Mouse (Mus musculus) MEL (cell line): ENCODE measurements around the gene Tnfrsf13c. TPM values are rescaled to one million over a fixed set of nuclear protein-coding genes. Genes with fewer than 3 reads are reported as not detected.

Experiments
- DNase-seq: peaks from one replicate; pipeline ENCODE4 v3.0.0; 2011; ENCODE audit warnings: low read depth, low spot score
- H3K27ac ChIP-seq: 2 replicates; pipeline ENCODE4 v1.5.1; 2012; ENCODE audit warnings: low read depth, mild to moderate bottlenecking, control low read depth, low read length, moderate library complexity; ENCODE audit not compliant: control insufficient read depth
- H3K27me3 ChIP-seq, 2 experiments: fragments of 150-350 bp in 1 of 2; sonication (generic) in 1 of 2; 2 replicates each; pipeline ENCODE4 v1.6.1; 2012; ENCODE audit warnings: low read length in 2 of 2, mild to moderate bottlenecking in 2 of 2, improper control_type of control experiment in 1 of 2, moderate library complexity in 1 of 2; ENCODE audit not compliant: insufficient read depth in 2 of 2, control insufficient read depth in 1 of 2
- H3K36me3 ChIP-seq, 2 experiments: 2 replicates each; pipeline ENCODE4 v1.6.1; 2012 to 2014; ENCODE audit warnings: low read length in 2 of 2, improper control_type of control experiment in 1 of 2, inconsistent platforms in 1 of 2, mild to moderate bottlenecking in 1 of 2; ENCODE audit not compliant: insufficient read depth in 2 of 2, control insufficient read depth in 1 of 2
- H3K4me1 ChIP-seq, 2 experiments: fragments of 150-350 bp in 1 of 2; sonication (generic) in 1 of 2; 2 replicates each; pipeline ENCODE4 v1.6.1; 2012; ENCODE audit warnings: low read length in 2 of 2, improper control_type of control experiment in 1 of 2, mild to moderate bottlenecking in 1 of 2; ENCODE audit not compliant: insufficient read depth in 2 of 2, control insufficient read depth in 1 of 2
- H3K4me3 ChIP-seq, 2 experiments: fragments of 150-350 bp in 1 of 2; sonication (generic) in 1 of 2; 2 replicates each; pipeline ENCODE4 v1.5.1; 2012; ENCODE audit warnings: low read depth in 2 of 2, low read length in 2 of 2, mild to moderate bottlenecking in 2 of 2, moderate library complexity in 2 of 2, control low read depth in 1 of 2, improper control_type of control experiment in 1 of 2; ENCODE audit not compliant: control insufficient read depth in 1 of 2, insufficient read depth in 1 of 2
- H3K79me2 ChIP-seq: 2 replicates; pipeline ENCODE4 v1.6.1; 2012; ENCODE audit warnings: mild to moderate bottlenecking, low read length, moderate library complexity; ENCODE audit not compliant: control insufficient read depth, poor library complexity, insufficient read depth
- H3K9ac ChIP-seq: 2 replicates; pipeline ENCODE4 v1.6.1; 2012; ENCODE audit warnings: low read depth, mild to moderate bottlenecking, control low read depth, low read length, moderate library complexity; ENCODE audit not compliant: control insufficient read depth, poor library complexity, severe bottlenecking
- H3K9me3 ChIP-seq: fragments of 150-350 bp; sonication (generic); replicated peaks from 2 replicates; pipeline ENCODE4 v1.6.1; 2012; ENCODE audit warnings: mild to moderate bottlenecking, low read length, improper control_type of control experiment, moderate library complexity; ENCODE audit not compliant: insufficient read depth
- CTCF ChIP-seq, 3 experiments: IDR thresholded peaks in 2 of 3; conservative IDR thresholded peaks in 1 of 3; 2 replicates each; pipeline ENCODE4 v1.5.1; 2011 to 2012; ENCODE audit warnings: low read length in 3 of 3, low read depth in 2 of 3, mild to moderate bottlenecking in 2 of 3, improper control_type of control experiment in 1 of 3, inconsistent platforms in 1 of 3, mixed read lengths in 1 of 3, moderate library complexity in 1 of 3; ENCODE audit not compliant: control insufficient read depth in 1 of 3, insufficient read depth in 1 of 3, poor library complexity in 1 of 3, severe bottlenecking in 1 of 3
- EP300 ChIP-seq, 2 experiments: IDR thresholded peaks; 2 replicates each; pipeline ENCODE4 v1.6.1; 2011; ENCODE audit warnings: improper control_type of control experiment in 2 of 2, low read length in 2 of 2, low read depth in 1 of 2, mild to moderate bottlenecking in 1 of 2
- GABPA ChIP-seq: IDR thresholded peaks from 2 replicates; pipeline ENCODE4 v1.6.1; 2012; ENCODE audit warnings: low read depth, mild to moderate bottlenecking, inconsistent platforms, low read length, improper control_type of control experiment, moderate library complexity
- GATA1 ChIP-seq: IDR thresholded peaks from 2 replicates; pipeline ENCODE4 v1.6.1; 2011; ENCODE audit warnings: low read depth, low read length, improper control_type of control experiment
- MYB ChIP-seq: IDR thresholded peaks from 2 replicates; pipeline ENCODE4 v1.6.1; 2011; ENCODE audit warnings: mild to moderate bottlenecking, low read depth, low read length, improper control_type of control experiment
- MYC ChIP-seq: IDR thresholded peaks from 2 replicates; pipeline ENCODE4 v1.6.1; 2011; ENCODE audit warnings: low read depth, mild to moderate bottlenecking, low read length, improper control_type of control experiment, moderate library complexity
- NELFE ChIP-seq: IDR thresholded peaks from 2 replicates; pipeline ENCODE4 v1.6.1; 2011; ENCODE audit warnings: low read depth, low read length, improper control_type of control experiment
- POLR2A ChIP-seq, 2 experiments: IDR thresholded peaks; 2 replicates each; pipeline ENCODE4 v1.6.1; 2011 to 2012; ENCODE audit warnings: low read length in 2 of 2, mild to moderate bottlenecking in 2 of 2, control low read depth in 1 of 2, improper control_type of control experiment in 1 of 2, low read depth in 1 of 2, moderate library complexity in 1 of 2; ENCODE audit not compliant: control insufficient read depth in 1 of 2, insufficient read depth in 1 of 2, poor library complexity in 1 of 2
- POLR2AphosphoS5 ChIP-seq: IDR thresholded peaks from 2 replicates; pipeline ENCODE4 v1.6.1; 2012; ENCODE audit warnings: low read depth, borderline replicate concordance, mild to moderate bottlenecking, inconsistent platforms, low read length, moderate library complexity, mixed read lengths
- SIN3A ChIP-seq: IDR thresholded peaks from 2 replicates; pipeline ENCODE4 v1.6.1; 2012; ENCODE audit warnings: low read length, improper control_type of control experiment, inconsistent platforms
- SMC3 ChIP-seq: IDR thresholded peaks from 2 replicates; pipeline ENCODE4 v1.6.1; 2011; ENCODE audit warnings: low read depth, low read length, improper control_type of control experiment
- TBP ChIP-seq: IDR thresholded peaks from 2 replicates; pipeline ENCODE4 v1.8.0; 2011; ENCODE audit warnings: low read depth, low read length, improper control_type of control experiment
- UBTF ChIP-seq: IDR thresholded peaks from 2 replicates; pipeline ENCODE4 v1.6.1; 2012; ENCODE audit warnings: low read depth, mild to moderate bottlenecking, inconsistent platforms, low read length, improper control_type of control experiment, moderate library complexity, borderline replicate concordance; ENCODE audit not compliant: insufficient read depth
- ZC3H11A ChIP-seq: IDR thresholded peaks from 2 replicates; pipeline ENCODE4 v1.6.1; 2012; ENCODE audit warnings: low read depth, mild to moderate bottlenecking, inconsistent platforms, low read length, improper control_type of control experiment
- ZKSCAN1 ChIP-seq: IDR thresholded peaks from 2 replicates; pipeline ENCODE4 v1.6.1; 2012; ENCODE audit warnings: low read depth, mild to moderate bottlenecking, inconsistent platforms, low read length, improper control_type of control experiment, moderate library complexity
- ZNF384 ChIP-seq: IDR thresholded peaks from 2 replicates; pipeline ENCODE4 v1.6.1; 2012; ENCODE audit warnings: low read depth, mild to moderate bottlenecking, inconsistent platforms, low read length, improper control_type of control experiment
- polyA plus RNA-seq, 2 experiments: library from polyadenylated mRNA; stranded (reverse) in 1 of 2; unstranded in 1 of 2; fragments of >175 nt in 1 of 2; fragments of >200 nt in 1 of 2; gene quantifications; 2 replicates each; pipeline versions ENCODE4 v1.2.1 to v1.2.4; 2012; ENCODE audit warnings: low replicate concordance in 2 of 2, low read depth in 1 of 2; ENCODE audit not compliant: insufficient read length in 2 of 2, insufficient read depth in 1 of 2, missing spikeins in 1 of 2
- total RNA-seq: library from RNA; depleted of rRNA; stranded (reverse); fragments of 300-350 nt; gene quantifications from 2 replicates; pipeline ENCODE4 v1.2.3, GENCODE M21; 2012

Gene Tnfrsf13c
- total and polyA plus RNA-seq, 3 experiments, result 0.63 to 1.5 TPM; not detected in 1

- no peak for DNase-seq
- Histone ChIP-seq H3K36me3 (peaks cover 0 to 11% of the 10 kb centered on the region in 2 experiments; a peak in 3 of 4 replicates), H3K79me2 (no peaks in the 10 kb centered on the region), H3K27ac (no peak overlapping the region), H3K4me1 (0 out of 4 replicates have a peak, but pooled peaks cover 0 to 3% of the 10 kb centered on the region in 2 experiments), H3K9ac (no peak overlapping the region), H3K4me3 (no peak overlapping the region), H3K9me3 (no peaks in the 10 kb centered on the region), H3K27me3 (no peaks in the 10 kb centered on the region)
- TF ChIP-seq UBTF (no peak), EP300 (IDR thresholded peaks at IDR 0.05; ENCODE audit: low read depth in 1 of 2, low read length in 2 of 2) (no peak), SIN3A (no peak), MYB (no peak), ZC3H11A (no peak)
These were observed 38.9 kb downstream of the Tnfrsf13c start for GRCm38 (mm10) chr15:82185062-82185783.

DNA sequence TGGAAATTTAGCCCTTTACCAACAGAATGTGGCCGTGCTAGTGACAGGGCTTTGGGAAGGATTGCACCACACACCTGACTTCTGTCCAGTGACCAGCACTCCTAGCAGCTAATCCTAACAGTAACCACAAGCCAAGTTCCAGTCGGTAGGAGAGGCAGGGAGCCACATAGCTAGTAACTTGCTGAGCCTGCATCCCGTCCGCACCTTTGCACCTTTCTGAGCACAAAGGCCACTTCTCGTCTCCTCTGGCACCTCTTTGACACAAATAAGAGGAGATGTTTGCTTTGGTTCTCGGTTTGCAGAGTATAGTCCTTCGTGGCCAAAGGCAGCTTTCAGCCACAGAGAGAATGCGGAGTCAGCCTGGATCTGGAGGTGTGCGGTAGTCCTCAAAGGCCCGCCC is 39.5 kb downstream of the Tnfrsf13c start:
- DNase-seq, result no peak
- no peak overlapping the region for H3K27ac ChIP-seq
- TF ChIP-seq SMC3, result no peak
- TF ChIP-seq ZKSCAN1, result no peak
- no peak for TF ChIP-seq EP300 (IDR thresholded peaks at IDR 0.05; ENCODE audit: low read depth in 1 of 2, low read length in 2 of 2)
- no peak for TF ChIP-seq POLR2AphosphoS5
- TF ChIP-seq MYB, result no peak
- TF ChIP-seq CTCF (IDR thresholded peaks at IDR 0.05 in 2 of 3, conservative IDR thresholded peaks at IDR 0.05 in 1 of 3; ENCODE audit: control insufficient read depth in 1 of 3, insufficient read depth in 1 of 3, low read depth in 2 of 3, low read length in 3 of 3, poor library complexity in 1 of 3, severe bottlenecking in 1 of 3), result no peak
- TF ChIP-seq ZNF384, result no peak
- TF ChIP-seq MYC, result no peak
- no peak for TF ChIP-seq TBP
- no peak for TF ChIP-seq ZC3H11A
- no peak for TF ChIP-seq NELFE
- no peak for TF ChIP-seq GABPA
- TF ChIP-seq SIN3A, result no peak
- no peak for TF ChIP-seq POLR2A (IDR thresholded peaks at IDR 0.05; ENCODE audit: control insufficient read depth in 1 of 2, insufficient read depth in 1 of 2, low read depth in 1 of 2, low read length in 2 of 2, poor library complexity in 1 of 2)
- TF ChIP-seq GATA1, result no peak
- H3K9ac ChIP-seq, result no peak overlapping the region
- H3K4me1 ChIP-seq, result 0 out of 4 replicates have a peak, but pooled peaks cover 0 to 3% of the 10 kb centered on the region in 2 experiments
- no peak overlapping the region for H3K4me3 ChIP-seq
- H3K79me2 ChIP-seq, result no peaks in the 10 kb centered on the region
- no peaks in the 10 kb centered on the region for H3K27me3 ChIP-seq
- no peaks in the 10 kb centered on the region for H3K9me3 ChIP-seq
- peaks cover 0 to 13% of the 10 kb centered on the region in 2 experiments; a peak in 3 of 4 replicates for H3K36me3 ChIP-seq
